Mouse (Mus musculus) right cerebral cortex, postnatal 36 days (tissue): ENCODE data around the gene Grpr.
A peak's percentile ranks its signal among the peaks of the same experiment; 100 is the strongest.

Source experiments
- DNase-seq, 2 experiments: peaks; one replicate each; pipeline ENCODE4 v3.0.0; 2022; ENCODE audit warnings: low spot score in 2 of 2, mixed read lengths in 1 of 2

The Grpr gene

GRCm38 (mm10) chrX:163549666-163550065 is at the start of gene Grpr:
Gene Grpr (minus strand): TSS chrX:163549677.
- peak; percentile 10 to 24 for DNase-seq

DNA sequence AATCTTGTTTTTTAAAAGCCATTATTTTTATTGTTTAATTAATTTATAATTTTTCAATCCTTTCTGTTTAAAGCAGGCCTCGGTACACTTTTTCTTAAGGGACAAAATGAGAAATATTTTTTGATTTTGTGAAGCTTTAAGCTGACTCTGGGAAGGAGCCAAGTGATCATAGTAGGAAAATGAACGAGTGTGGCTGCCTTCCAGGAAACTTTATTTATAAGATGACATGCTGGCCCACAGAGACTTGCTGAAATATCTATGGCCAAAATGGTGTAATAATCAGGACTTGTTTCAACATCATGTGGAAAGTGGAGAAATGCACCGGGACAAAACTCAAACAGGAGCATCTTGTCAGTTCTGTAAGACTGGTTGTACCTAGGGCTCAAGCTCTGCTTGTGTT is 11.0 kb upstream of the Grpr start:
- DNase-seq = no peak

DNA sequence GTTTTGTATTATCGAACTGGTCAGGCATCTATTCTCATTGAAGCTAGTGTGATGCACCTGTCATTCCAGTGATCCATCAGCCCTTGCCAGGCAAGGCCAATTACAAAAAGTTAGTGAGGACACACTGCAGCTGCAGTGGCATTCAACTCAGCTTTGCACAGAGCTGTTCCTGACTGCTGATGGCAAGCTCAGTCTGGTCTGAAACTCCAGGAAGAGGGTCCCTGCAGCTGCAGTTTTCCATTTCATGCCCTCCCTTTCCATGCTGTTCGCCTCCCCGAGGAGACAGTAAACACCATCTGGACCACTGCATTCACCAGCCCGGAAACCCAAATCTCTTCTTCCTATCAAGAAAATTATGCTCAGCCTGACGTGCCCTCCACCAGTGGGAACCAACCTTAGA is 2.4 kb downstream of the Grpr start:
- no peak for DNase-seq

DNA sequence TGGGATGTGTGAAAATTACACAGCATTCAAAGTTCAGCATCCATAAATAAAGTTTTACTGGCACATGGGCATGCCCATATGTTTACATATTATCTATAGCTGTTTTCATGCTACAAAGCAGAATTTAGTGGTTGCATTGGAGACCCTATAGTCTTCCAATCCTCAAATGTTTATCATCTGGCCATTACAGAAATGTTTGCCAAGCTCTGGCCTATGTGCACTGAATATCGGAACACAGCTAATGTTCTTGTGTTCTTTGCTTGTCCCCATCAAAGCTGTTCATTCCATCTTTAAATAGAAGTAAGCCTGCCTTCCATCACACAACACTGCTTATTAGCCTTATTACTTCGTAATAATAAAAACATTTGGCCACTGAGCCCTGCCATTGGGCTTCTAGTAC is 16.6 kb downstream of the Grpr start:
- no peak for DNase-seq

- DNase-seq = no peak
These were observed 30.4 kb downstream of the Grpr start for GRCm38 (mm10) chrX:163518963-163519541.

GRCm38 (mm10) chrX:163511766-163512165 is 37.7 kb downstream of the Grpr start:
- DNase-seq = no peak

DNA sequence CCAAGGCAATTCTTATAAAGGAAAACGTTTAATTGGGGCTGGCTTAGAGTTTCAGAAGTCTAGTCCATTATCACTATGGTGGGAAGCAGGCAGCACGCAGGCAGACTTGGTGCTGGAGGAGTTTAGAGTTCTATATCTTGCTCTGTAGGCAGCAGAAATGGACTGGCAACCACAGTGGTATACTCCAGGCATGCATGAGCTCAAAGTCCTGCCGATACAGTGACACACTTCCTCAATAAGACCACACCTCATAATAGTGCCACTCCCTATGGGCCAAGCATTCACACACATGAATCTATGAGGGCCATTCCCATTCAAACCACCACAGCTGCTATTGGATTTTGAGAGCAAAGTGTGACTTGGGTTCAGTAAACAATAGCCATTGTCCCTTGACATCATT is 47.4 kb downstream of the Grpr start:
- no peak for DNase-seq
